Mouse (Mus musculus) R1 (cell line): ENCODE results near the gene Krtap5-4.
"Not testable (repeated sequence)": the region's sequence is repeated elsewhere in the genome, so short reads cannot be mapped to it uniquely, and the experiment has no call there.

Experiments
- DNase-seq: peaks from one replicate; pipeline ENCODE4 v3.0.0-alpha.2; 2018; ENCODE audit warnings: low read depth, low spot score

Krtap5-4 gene

GRCm38 (mm10) chr7:142303249-142303648, at the start of gene Krtap5-4:
Gene Krtap5-4 (plus strand): TSS chr7:142303549.
- DNase-seq = no peak

GRCm38 (mm10) chr7:142255517-142255916, 47.8 kb upstream of the Krtap5-4 start:
- DNase-seq = peak; percentile 34

GRCm38 (mm10) chr7:142258254-142258653, 45.1 kb upstream of the Krtap5-4 start, which contains the start of gene Gm2431:
Gene Gm2431 (minus strand): TSS chr7:142258354.
- DNase-seq = not testable (repeated sequence)

- not testable (repeated sequence) for DNase-seq
These were observed 29.1 kb upstream of the Krtap5-4 start, which contains the start of gene Gm4559 for GRCm38 (mm10) chr7:142274263-142274662. Gene Gm4559 (minus strand): TSS chr7:142274363.

GRCm38 (mm10) chr7:142278183-142278582, 25.2 kb upstream of the Krtap5-4 start:
- DNase-seq = peak; percentile 30

- DNase-seq = peak; percentile 23
These were observed 24.1 kb upstream of the Krtap5-4 start for GRCm38 (mm10) chr7:142279291-142279690.

GRCm38 (mm10) chr7:142282847-142283246, 20.5 kb upstream of the Krtap5-4 start:
- DNase-seq = not testable (repeated sequence)

GRCm38 (mm10) chr7:142284023-142284591, 19.2 kb upstream of the Krtap5-4 start:
- DNase-seq = peak; percentile 85

GRCm38 (mm10) chr7:142284615-142285080, 18.7 kb upstream of the Krtap5-4 start:
- peak; percentile 95 for DNase-seq

GRCm38 (mm10) chr7:142285130-142285835, 18.1 kb upstream of the Krtap5-4 start:
- peak; percentile 6 for DNase-seq

- DNase-seq = not testable (repeated sequence)
These were observed 17.3 kb upstream of the Krtap5-4 start for GRCm38 (mm10) chr7:142285910-142286612.

GRCm38 (mm10) chr7:142293851-142294250, 9.5 kb upstream of the Krtap5-4 start:
- peak; percentile 36 for DNase-seq

GRCm38 (mm10) chr7:142295418-142295817, 7.9 kb upstream of the Krtap5-4 start:
- no peak for DNase-seq

GRCm38 (mm10) chr7:142296108-142296507, 7.2 kb upstream of the Krtap5-4 start:
- not testable (repeated sequence) for DNase-seq

GRCm38 (mm10) chr7:142297018-142297417, 6.3 kb upstream of the Krtap5-4 start, which contains the start of gene Krtap5-1:
Gene Krtap5-1 (minus strand): TSS chr7:142297118.
- not testable (repeated sequence) for DNase-seq

- DNase-seq = not testable (repeated sequence)
These were observed 580 bp downstream of the Krtap5-4 start for GRCm38 (mm10) chr7:142303929-142304328.

GRCm38 (mm10) chr7:142314600-142315285, 11.4 kb downstream of the Krtap5-4 start:
- DNase-seq = no peak

GRCm38 (mm10) chr7:142316558-142316957, 13.2 kb downstream of the Krtap5-4 start:
- DNase-seq = peak; percentile 58

- no peak for DNase-seq
These were observed 13.9 kb downstream of the Krtap5-4 start for GRCm38 (mm10) chr7:142317216-142317615.

GRCm38 (mm10) chr7:142319124-142319523, 15.8 kb downstream of the Krtap5-4 start:
- DNase-seq = no peak

GRCm38 (mm10) chr7:142320906-142321305, 17.6 kb downstream of the Krtap5-4 start:
- DNase-seq = no peak
